Mouse (Mus musculus) cerebellum, adult (tissue): ENCODE measurements around the gene Olfr324.

ENCODE experiments used
- ATAC-seq: cut with Nextera tagmentation; 2 replicates; pipeline ENCODE4 v1.9.2; 2017; ENCODE audit warnings: mild to moderate bottlenecking, moderate library complexity, mixed read lengths; ENCODE audit not compliant: insufficient number of reproducible peaks, low FRiP score, low TSS enrichment

Olfr324 gene

DNA sequence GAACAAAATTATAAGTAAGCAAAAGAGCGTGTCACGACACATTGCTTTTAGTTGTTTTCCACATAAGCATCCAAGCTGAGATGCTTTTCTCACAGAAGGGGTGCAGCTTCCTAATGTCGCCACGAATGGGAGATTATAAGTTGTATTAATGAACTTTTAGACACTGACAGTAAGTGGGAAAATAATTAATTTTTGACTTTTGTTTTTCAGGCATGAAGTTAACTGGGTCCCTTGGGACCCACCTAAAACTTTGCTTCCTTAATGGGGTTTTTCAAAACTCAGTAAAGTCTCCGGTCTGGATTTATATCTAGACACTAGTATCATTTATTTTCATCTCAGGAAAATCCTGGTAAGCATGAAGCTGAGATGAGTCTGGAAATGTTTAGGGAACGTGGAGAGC lies at the start of gene Olfr324:
Olfr324 (plus strand) TSS at position 301 of the 400 bp plus-strand sequence.
- no peak for ATAC-seq

GRCm38 (mm10) chr11:58546322-58546721 lies 48.6 kb upstream of the Olfr324 start, which contains the start of gene Olfr329-ps:
Gene Olfr329-ps (minus strand): TSS chr11:58546422.
- no peak for ATAC-seq

DNA sequence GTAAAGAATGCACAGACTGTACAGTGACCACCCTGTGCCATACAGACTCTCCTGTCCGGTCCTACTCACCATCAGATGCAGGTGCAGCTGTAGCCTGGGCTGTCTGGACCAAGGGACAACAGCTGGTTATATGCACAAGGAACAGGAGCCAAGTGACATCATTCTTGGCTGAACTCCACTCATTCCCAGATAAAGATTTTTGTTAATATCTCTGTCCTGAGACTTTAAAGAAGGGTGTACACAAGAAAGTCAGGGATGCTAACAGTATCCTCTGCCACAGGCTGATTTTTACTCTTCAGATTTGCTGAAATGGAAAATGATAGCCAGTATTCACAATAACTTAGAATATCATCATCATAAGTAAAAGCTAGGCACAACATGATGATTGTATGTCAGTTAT lies 39.4 kb upstream of the Olfr324 start, which contains the start of gene Olfr328:
Olfr328 (minus strand) TSS at position 101 of the 400 bp plus-strand sequence.
- ATAC-seq, result no peak

DNA sequence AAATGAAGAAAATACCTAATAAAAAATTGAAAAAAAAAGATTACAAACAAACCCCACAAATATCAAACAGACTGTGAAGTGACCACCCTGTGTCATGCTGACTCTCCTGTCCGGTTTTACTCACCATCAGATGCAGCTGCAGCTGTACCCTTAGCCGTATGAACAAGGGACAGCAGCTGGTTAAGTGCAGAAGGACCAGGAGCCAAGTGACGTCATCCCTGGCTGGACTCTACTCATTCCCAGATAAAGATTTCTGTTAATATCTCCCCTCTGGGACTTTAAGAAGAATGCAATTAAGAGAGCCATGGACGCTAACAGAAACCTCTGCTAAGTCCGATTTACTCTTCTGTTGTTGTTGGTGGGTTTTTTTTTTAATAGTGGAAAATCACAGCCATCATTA lies 24.5 kb upstream of the Olfr324 start, which contains the start of gene Olfr224:
Olfr224 (minus strand) TSS at position 149 of the 400 bp plus-strand sequence.
- ATAC-seq, result no peak

- ATAC-seq, result no peak
Measured at GRCm38 (mm10) chr11:58577430-58577829, 17.5 kb upstream of the Olfr324 start, which contains the start of gene Olfr325. Gene Olfr325 (plus strand): TSS chr11:58577730.

DNA sequence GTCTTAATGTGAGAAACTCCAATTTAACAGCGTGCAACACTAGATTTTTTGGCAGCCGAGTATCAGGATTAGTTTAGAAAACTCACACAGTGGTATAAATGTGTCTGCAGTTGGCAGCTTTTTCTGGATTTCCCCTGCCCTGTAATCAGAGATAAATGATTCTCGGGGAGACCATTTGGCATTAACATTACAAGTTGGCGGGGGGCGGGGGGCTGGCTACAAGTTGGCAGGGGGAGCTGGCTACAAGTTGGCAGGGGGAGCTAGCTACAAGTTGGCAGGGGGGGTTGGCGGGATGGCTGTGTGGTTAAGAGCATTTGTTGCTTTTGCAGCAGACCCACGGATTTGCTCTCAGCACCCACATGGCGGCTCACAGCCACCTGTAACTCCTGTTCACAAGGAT lies 16.3 kb upstream of the Olfr324 start:
- no peak for ATAC-seq

DNA sequence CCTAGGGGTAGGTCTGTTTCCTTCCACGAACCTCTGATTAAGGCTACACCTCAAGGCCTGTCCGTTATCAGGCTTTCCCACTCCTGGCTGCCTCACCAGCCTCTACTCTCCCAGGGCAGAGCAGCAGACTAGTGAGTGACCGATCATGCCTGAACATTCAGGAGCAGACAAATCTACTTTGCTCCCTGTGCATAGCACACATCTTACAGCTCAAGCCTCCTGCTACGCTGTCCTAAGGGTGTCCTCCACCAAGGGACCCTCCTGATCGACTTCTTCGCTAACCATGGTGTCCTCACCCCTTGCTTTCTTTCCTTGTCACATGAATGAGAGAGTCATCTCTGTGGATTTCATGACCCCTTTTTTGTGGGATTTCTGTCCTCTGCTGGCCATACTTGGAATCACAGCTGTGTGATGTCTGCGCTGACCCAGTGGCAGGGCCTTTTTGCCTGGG lies 7.0 kb upstream of the Olfr324 start:
- no peak for ATAC-seq

DNA sequence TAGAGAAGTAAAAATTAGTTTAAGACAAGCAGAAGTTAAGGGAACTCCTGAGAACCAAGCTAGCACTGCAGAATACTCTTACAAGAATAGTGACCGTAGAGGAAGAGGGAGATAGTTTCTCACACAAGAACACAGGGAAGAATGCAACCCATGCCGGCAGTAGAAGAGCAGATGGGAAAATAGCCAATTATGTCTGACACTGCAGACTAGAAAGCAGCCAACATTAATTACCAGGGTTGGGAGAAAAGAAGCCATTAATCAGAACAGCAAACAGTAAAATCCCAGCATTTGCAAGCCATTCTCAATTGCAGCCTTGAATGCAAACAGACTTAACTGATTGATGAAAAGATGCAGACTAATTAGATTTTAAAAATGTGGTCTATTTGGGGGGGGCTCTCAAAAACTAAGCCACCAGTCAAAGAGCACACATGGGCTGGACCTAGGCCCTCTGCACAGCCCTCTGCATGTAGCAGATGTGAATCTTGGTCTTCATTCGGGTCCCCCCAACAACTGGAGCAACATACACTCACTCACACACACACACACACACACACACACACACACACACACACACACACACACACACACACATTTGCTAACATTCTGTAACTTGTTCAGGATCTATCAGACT lies 6.2 kb upstream of the Olfr324 start:
- no peak for ATAC-seq

- ATAC-seq, result no peak
Measured at GRCm38 (mm10) chr11:58597837-58598236, 2.9 kb downstream of the Olfr324 start.

DNA sequence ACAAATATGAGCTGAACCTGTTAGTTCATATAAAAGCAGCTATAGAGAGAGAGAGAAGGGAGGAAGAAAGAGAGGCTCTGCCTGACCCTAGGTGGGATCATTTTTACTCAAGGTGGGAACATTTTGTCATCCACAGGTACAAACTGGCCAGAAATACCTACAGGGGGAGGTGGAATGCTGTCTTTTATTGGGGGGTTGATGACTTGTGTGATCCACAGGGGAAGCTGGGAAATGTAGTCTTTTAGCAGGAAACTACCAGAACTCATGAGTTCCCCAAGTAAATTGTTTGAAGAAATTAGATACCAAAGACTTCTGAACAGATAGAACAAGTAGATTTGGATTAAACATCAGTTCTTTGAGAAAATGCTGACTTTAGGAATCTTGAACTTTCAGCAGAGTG lies 7.1 kb downstream of the Olfr324 start:
- no peak for ATAC-seq

DNA sequence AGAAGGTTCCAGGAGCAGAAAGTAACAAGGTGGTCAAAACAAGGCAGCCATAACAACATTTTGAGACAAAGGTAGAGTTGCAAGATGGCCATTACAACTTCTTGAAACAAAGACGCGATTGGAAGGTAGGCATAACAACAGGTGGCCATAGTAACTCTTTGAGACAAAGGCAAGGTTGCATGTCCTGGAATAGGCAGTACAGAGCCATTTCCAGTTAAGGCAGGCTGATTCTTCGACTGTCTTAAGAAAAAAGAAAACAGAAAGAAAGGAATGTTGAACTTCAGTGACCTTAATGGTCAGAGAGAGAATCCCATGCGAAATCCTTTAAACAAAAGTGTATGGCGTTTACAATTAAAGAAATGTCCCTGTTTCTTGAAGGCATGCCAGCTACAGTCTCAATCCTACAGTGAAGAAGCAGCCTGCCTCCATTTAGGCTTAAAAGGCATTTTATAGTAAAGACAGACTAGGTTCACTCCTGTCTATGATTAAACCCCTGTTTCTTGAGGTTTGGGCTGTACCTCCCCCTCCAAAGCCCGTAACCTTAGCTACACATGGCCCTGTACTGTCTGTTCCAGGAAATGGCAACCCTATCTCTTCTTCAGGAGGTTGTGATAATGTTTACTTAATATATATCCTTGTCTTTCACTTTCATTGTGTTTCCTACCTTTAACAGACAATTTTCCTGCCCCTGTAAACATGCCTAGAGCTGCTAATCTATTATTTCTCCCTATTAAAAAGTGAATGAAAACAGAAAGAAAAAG lies 8.1 kb downstream of the Olfr324 start:
- ATAC-seq, result no peak

GRCm38 (mm10) chr11:58604688-58605087 lies 9.8 kb downstream of the Olfr324 start:
- ATAC-seq, result no peak

GRCm38 (mm10) chr11:58605228-58605627 lies 10.3 kb downstream of the Olfr324 start:
- ATAC-seq, result no peak

- no peak for ATAC-seq
Measured at GRCm38 (mm10) chr11:58606177-58606919, 11.4 kb downstream of the Olfr324 start.

GRCm38 (mm10) chr11:58607030-58607429 lies 12.1 kb downstream of the Olfr324 start:
- no peak for ATAC-seq

GRCm38 (mm10) chr11:58613359-58613758 lies 18.4 kb downstream of the Olfr324 start:
- no peak for ATAC-seq

GRCm38 (mm10) chr11:58614526-58614925 lies 19.6 kb downstream of the Olfr324 start:
- no peak for ATAC-seq

DNA sequence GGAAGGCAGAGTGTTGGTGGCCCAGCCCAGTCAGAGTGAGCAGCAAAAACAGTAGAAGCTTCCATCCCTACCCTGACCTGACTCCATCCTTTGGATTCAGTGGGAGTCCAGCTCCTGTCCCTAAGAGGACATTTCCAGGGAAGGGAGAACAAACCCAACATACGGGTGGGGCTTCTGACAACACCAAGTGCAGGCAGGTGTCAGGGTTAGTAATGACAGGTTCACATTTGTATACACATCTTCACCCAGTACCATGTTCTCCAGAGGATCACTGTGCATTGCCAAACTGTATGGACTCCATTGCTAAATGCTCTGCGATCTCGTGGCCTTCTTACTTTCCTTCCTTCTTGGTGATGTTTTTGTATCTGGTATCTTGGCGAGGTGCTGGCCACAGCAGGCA lies 21.1 kb downstream of the Olfr324 start, which contains the start of gene 2210407C18Rik:
2210407C18Rik (minus strand) TSS at position 101 of the 400 bp plus-strand sequence.
- ATAC-seq, result no peak

DNA sequence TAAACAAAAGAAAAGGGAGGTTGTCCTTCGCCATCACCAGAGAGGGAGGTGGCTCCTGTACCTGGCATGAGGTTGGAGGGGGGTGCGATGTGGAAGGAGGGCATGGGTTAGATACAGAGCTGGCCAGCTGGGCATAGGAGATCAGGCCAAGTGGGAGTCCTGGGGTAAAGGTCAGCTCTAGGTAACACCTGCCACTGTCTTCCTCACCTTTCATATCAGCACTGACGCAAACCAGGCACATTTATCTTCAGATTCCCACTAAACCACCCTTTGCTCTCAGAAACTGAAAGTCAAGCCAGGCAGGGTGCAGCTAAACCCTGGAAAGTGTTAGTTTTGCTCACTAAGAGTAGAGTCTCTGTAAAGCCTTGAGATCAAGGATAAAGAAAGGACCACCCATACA lies 23.5 kb downstream of the Olfr324 start:
- no peak for ATAC-seq

GRCm38 (mm10) chr11:58618793-58619192 lies 23.9 kb downstream of the Olfr324 start:
- no peak for ATAC-seq

DNA sequence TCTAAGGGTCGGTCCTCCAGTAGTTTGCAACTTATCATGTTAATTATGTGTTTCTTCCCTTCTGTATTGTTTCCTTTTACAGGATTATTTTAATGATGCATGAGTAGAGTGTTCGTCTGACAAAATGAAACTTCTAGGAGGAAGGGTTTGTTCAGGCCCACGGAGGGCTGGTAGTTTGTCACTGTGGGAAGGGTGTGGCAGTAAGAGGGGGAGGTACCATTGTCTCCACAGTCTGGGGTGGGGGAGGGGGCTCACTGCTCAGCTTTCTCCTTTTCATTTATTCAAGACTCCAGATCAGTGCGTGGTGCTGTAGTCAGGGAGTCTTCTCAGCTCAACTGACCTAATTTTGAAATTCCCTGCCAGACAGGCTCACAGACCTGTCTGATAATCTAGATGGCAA lies 31.2 kb downstream of the Olfr324 start:
- ATAC-seq, result no peak
